Mouse (Mus musculus) cerebellum, adult 2 months (tissue): ENCODE results near the gene Adcy10.

ENCODE experiments used
- CTCF ChIP-seq: fragments of 200-500 bp; IDR thresholded peaks from 2 replicates; pipeline ENCODE4 v1.5.1; 2011; ENCODE audit warnings: low read depth, mild to moderate bottlenecking, control low read depth, low read length, moderate library complexity, borderline replicate concordance; ENCODE audit not compliant: insufficient read depth
- POLR2A ChIP-seq: fragments of 200-500 bp; IDR thresholded peaks from 2 replicates; pipeline ENCODE4 v1.6.1; 2011; ENCODE audit warnings: low read length, control low read depth, borderline replicate concordance; ENCODE audit not compliant: insufficient read depth

DNA sequence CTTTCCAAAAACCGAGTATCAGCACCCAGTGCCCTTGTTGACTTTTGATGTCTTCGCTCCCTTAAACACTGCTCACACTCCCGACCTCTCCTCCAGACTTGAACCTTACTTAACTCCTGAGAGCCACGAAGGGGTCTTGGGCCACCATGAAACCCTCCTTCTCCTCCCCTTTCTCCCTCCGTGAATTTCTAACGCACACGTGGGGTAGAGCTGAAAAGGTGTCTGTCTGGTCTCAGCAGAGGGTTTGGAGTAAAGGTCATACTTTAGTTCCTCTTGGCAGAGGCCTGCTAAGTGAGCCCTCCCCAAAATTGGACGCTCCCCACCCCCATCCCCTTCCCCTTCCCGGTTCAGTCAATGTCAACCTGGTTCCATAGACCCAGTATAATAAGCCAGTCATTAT, 23.3 kb upstream of the Adcy10 start:
- TF ChIP-seq CTCF (no peak), POLR2A (no peak)
